ENCODE assay signal across 19 mouse cellular contexts in genomic region chr8:111765616-111766015, GRCm38 (mm10). TPM values are rescaled to one million over a fixed set of nuclear protein-coding genes. Genes with fewer than 3 reads are reported as not detected.
A peak's percentile ranks its signal among the peaks of the same experiment; 100 is the strongest.
DNase-seq lines count a peak whose midpoint lies in the region; ATAC-seq and TF ChIP-seq lines count a peak whose summit lies in the region.
"Had no signal": no experiment of that assay in that cellular context is flagged by ENCODE, and none has a peak within 500 bp of the region (broad histone marks: within the 10 kb centered on the region; RNA-seq: fewer than 3 reads in every experiment).

No protein-coding gene starts in this region.

- H3K4me1 ChIP-seq in ES-Bruce4 (ENCODE audit: control insufficient read depth, insufficient read depth, low read length) (peaks cover 23% of the 10 kb centered on the region), ES-E14 (ENCODE audit: control insufficient read depth in 2 of 2, insufficient read depth in 2 of 2, low read length in 2 of 2, poor library complexity in 1 of 2) (peaks cover 17 to 27% of the 10 kb centered on the region in 2 experiments)
- peaks cover 13% of the 10 kb centered on the region; the same call in 1 of the 2 replicates for H3K4me1 ChIP-seq in kidney, embryonic 16.5 days (ENCODE audit: insufficient read depth, low read length)
- H3K4me1 ChIP-seq in liver, embryonic 11.5 days (replicated peaks; ENCODE audit: control insufficient read depth, insufficient read depth, low read length) = peaks cover 8% of the 10 kb centered on the region

- TF ChIP-seq POLR2A in ES-Bruce4 (IDR thresholded peaks at IDR 0.05; ENCODE audit: insufficient read depth, low read length) = no peak

- H3K4me2 ChIP-seq in kidney, embryonic 16.5 days (replicated peaks; ENCODE audit: low read depth, low read length) = no peak overlapping the region
- no peak overlapping the region for H3K4me2 ChIP-seq in liver, embryonic 11.5 days
- H3K4me2 ChIP-seq: embryonic facial prominence, embryonic 12.5 days; forebrain, embryonic 12.5 days had no signal

- WGBS in kidney, embryonic 16.5 days = 83% methylated on average over 4 of the region's 4 CpGs
- WGBS in liver, embryonic 11.5 days = 85% methylated on average over 4 of the region's 4 CpGs

- H3K27me3 ChIP-seq in ES-Bruce4 (ENCODE audit: control insufficient read depth, insufficient read depth, low read length, poor library complexity, severe bottlenecking) = no peaks in the 10 kb centered on the region
- no peaks in the 10 kb centered on the region for H3K27me3 ChIP-seq in kidney, embryonic 16.5 days (ENCODE audit: insufficient read depth, low read length)
- no peaks in the 10 kb centered on the region for H3K27me3 ChIP-seq in liver, embryonic 11.5 days (replicated peaks; ENCODE audit: control insufficient read depth, insufficient read depth, low read length)
- H3K27me3 ChIP-seq: embryonic facial prominence, embryonic 12.5 days; forebrain, embryonic 12.5 days had no signal

- no peak for ATAC-seq in kidney, embryonic 16.5 days (ENCODE audit: low FRiP score, low TSS enrichment)
- no peak for ATAC-seq in liver, embryonic 11.5 days (replicated peaks; ENCODE audit: low FRiP score)
- ATAC-seq: forebrain, embryonic 14.5 days; forebrain, embryonic 16.5 days had no signal

- DNase-seq in ES-E14 (ENCODE audit: low read depth, low spot score) (peak; percentile 71), ZHBTc4 (ENCODE audit: low read depth, low spot score) (peak; percentile 93)
- DNase-seq in kidney, adult 18-20 months = no peak
- no peak for DNase-seq in liver, embryonic 11.5 days (ENCODE audit: low spot score)
- DNase-seq: adrenal gland, adult 2 months; adrenal gland, postnatal 10 days; adrenal gland, postnatal 25 days; cerebellum, adult 11 months; cerebellum, adult 18-20 months; cerebellum, adult 9-10 months had no signal

- H3K27ac ChIP-seq in ES-Bruce4 (ENCODE audit: insufficient read depth, low read length) (peak overlapping the region; percentile 84), ES-E14 (ENCODE audit: insufficient read depth, low read depth, low read length, poor library complexity, severe bottlenecking) (peak overlapping the region; percentile 82; the same call in 1 of the 2 replicates)
- no peak overlapping the region for H3K27ac ChIP-seq in kidney, embryonic 16.5 days (ENCODE audit: low read length)
- H3K27ac ChIP-seq in liver, embryonic 11.5 days (ENCODE audit: low read depth, low read length) = no peak overlapping the region
- H3K27ac ChIP-seq: embryonic facial prominence, embryonic 10.5 days; embryonic facial prominence, embryonic 12.5 days; forebrain, embryonic 10.5 days; forebrain, embryonic 12.5 days had no signal

- H3K9ac ChIP-seq in ES-Bruce4 (ENCODE audit: low read depth, poor library complexity, severe bottlenecking) (peak overlapping the region; percentile 27; the same call in 1 of the 2 replicates), ES-E14 (ENCODE audit: insufficient read depth, low read depth, low read length, poor library complexity, severe bottlenecking) (no peak overlapping the region)
- no peak overlapping the region for H3K9ac ChIP-seq in kidney, embryonic 16.5 days (replicated peaks; ENCODE audit: low read length)
- H3K9ac ChIP-seq in liver, embryonic 11.5 days (ENCODE audit: low read depth, low read length) = no peak overlapping the region
- H3K9ac ChIP-seq: embryonic facial prominence, embryonic 12.5 days; forebrain, embryonic 12.5 days had no signal

- H3K9me3 ChIP-seq in ES-Bruce4 (replicated peaks; ENCODE audit: control insufficient read depth, insufficient read depth, low read length, poor library complexity, severe bottlenecking) = no peaks in the 10 kb centered on the region
- H3K9me3 ChIP-seq in ES-E14 (ENCODE audit: control insufficient read depth, insufficient read depth, low read depth, low read length) = no peaks in the 10 kb centered on the region
- no peaks in the 10 kb centered on the region for H3K9me3 ChIP-seq in kidney, embryonic 16.5 days (ENCODE audit: low read length)
- H3K9me3 ChIP-seq in liver, embryonic 11.5 days (ENCODE audit: control insufficient read depth, low read length) = no peaks in the 10 kb centered on the region
- H3K9me3 ChIP-seq: embryonic facial prominence, embryonic 10.5 days; embryonic facial prominence, embryonic 12.5 days; forebrain, embryonic 10.5 days; forebrain, embryonic 12.5 days had no signal

- TF ChIP-seq EP300 in ES-Bruce4 (IDR thresholded peaks at IDR 0.05; ENCODE audit: insufficient read depth, low read depth, low read length) = peak; percentile 95

- in situ Hi-C loops in ES-E14 (cut with MboI; ENCODE audit: low sequenced_read_pairs in 2 of 2, unreplicated experiment in 2 of 2) = no loop called here

- peaks cover 8% of the 10 kb centered on the region for H3K36me3 ChIP-seq in ES-Bruce4 (ENCODE audit: control insufficient read depth, insufficient read depth, low read length, poor library complexity, severe bottlenecking)
- peaks cover 12% of the 10 kb centered on the region; the same call in 1 of the 2 replicates for H3K36me3 ChIP-seq in ES-E14 (ENCODE audit: control insufficient read depth, insufficient read depth, low read length, poor library complexity, severe bottlenecking)
- H3K36me3 ChIP-seq in kidney, embryonic 16.5 days (ENCODE audit: insufficient read depth, low read length) = peaks cover 37% of the 10 kb centered on the region
- H3K36me3 ChIP-seq in liver, embryonic 11.5 days (ENCODE audit: control insufficient read depth, insufficient read depth, low read length) = peaks cover 12% of the 10 kb centered on the region

- H3K4me3 ChIP-seq in ES-Bruce4 (ENCODE audit: low read depth, low read length) (no peak overlapping the region), ES-E14 (ENCODE audit: insufficient read depth in 1 of 2, low read depth in 1 of 2, low read length in 2 of 2, poor library complexity in 1 of 2, severe bottlenecking in 1 of 2) (no peak overlapping the region; a peak in 1 of 4 replicates)
- no peak overlapping the region for H3K4me3 ChIP-seq in kidney, embryonic 16.5 days (ENCODE audit: low read length)
- no peak overlapping the region for H3K4me3 ChIP-seq in liver, embryonic 11.5 days (ENCODE audit: low read depth, low read length)
- H3K4me3 ChIP-seq: embryonic facial prominence, embryonic 10.5 days; embryonic facial prominence, embryonic 12.5 days; erythroblast, embryonic 14.5 days; forebrain, embryonic 10.5 days; forebrain, embryonic 12.5 days had no signal

- TF ChIP-seq CTCF in ES-Bruce4 (IDR thresholded peaks at IDR 0.05; ENCODE audit: low read depth, low read length) = no peak

TF ChIP-seq in ES-E14, 5 proteins besides CTCF, POLR2A, EP300 and RAD21:
- TF ChIP-seq ZC3H11A (IDR thresholded peaks at IDR 0.05; ENCODE audit: borderline replicate concordance, low read depth, low read length) (no peak), HCFC1 (IDR thresholded peaks at IDR 0.05; ENCODE audit: borderline replicate concordance, insufficient read depth, low read length) (no peak), CHD2 (IDR thresholded peaks at IDR 0.05; ENCODE audit: low read depth, low read length) (no peak), MAFK (IDR thresholded peaks at IDR 0.05; ENCODE audit: insufficient read depth, low read depth, low read length) (no peak), ZNF384 (IDR thresholded peaks at IDR 0.05; ENCODE audit: low read depth, low read length) (no peak)

RNA-seq across cellular contexts. Expression of gene Bcar1, which starts 22.0 kb away (rescaled TPM):
- polyA plus RNA-seq in ES-Bruce4 (2011; ENCODE audit: insufficient read depth, insufficient read length, low read depth, missing spikeins) = 59.8 and 64.6 TPM in 2 replicates
- 52.9 and 72.6 TPM in 2 replicates for total RNA-seq in ES-E14 (2012; rRNA removed)
- polyA plus RNA-seq in kidney, embryonic 16.5 days (2015; fragmentation: Nextera tagmentation; extraction: Ambion mirVana) = 49.6 and 60.1 TPM in 2 replicates
- 26.1 and 27.8 TPM in 2 replicates for polyA plus RNA-seq in liver, embryonic 11.5 days (2014; fragmentation: Nextera tagmentation; extraction: Ambion mirVana)

Comparison
In these comparisons a context has a peak if more than half of its experiments do, and no peak if none do; other contexts are left out.
1. H3K27ac ChIP-seq: peak in ES-Bruce4 (single experiment) and ES-E14 (single experiment); none in kidney, embryonic 16.5 days (single experiment) and liver, embryonic 11.5 days (single experiment).
2. DNase-seq: peak in ES-E14 (single experiment) and ZHBTc4 (single experiment); none in kidney, adult 18-20 months (single experiment) and liver, embryonic 11.5 days (single experiment).